Mouse (Mus musculus): ENCODE data around the gene Epsti1. TPM values are rescaled to one million over a fixed set of nuclear protein-coding genes. Genes with fewer than 3 reads are reported as not detected.

Epsti1 gene
- 0.47 and 1.1 TPM in 2 replicates for polyA plus RNA-seq (2014; fragmentation: Nextera tagmentation; extraction: Ambion mirVana)

- Histone ChIP-seq H3K4me2 (no peak within 1 kb of the TSS), H3K9ac (no peak within 1 kb of the TSS), H3K4me1 (ENCODE audit: insufficient read depth) (no peaks in the 10 kb centered on the region), H3K36me3 (ENCODE audit: insufficient read depth) (no peaks in the 10 kb centered on the region), H3K27me3 (ENCODE audit: insufficient read depth, low read length) (no peaks in the 10 kb centered on the region), H3K4me3 (ENCODE audit: low read depth, low read length) (no peak within 1 kb of the TSS), H3K9me3 (ENCODE audit: low read depth, low read length) (no peaks in the 10 kb centered on the region), H3K27ac (ENCODE audit: low read depth) (no peak within 1 kb of the TSS)
- TF ChIP-seq CTCF (IDR thresholded peaks at IDR 0.05; ENCODE audit: low read depth), result no peak
- 54% methylated on average over 15 of the region's 15 CpGs for WGBS
- DNase-seq (no peak), ATAC-seq (ENCODE audit: insufficient read depth) (no peak)
Measured at GRCm38 (mm10) chr14:77904171-77904762, at the start of gene Epsti1. Gene Epsti1, plus strand, starts transcription at chr14:77904239.

GRCm38 (mm10) chr14:77859894-77860293 lies 44.1 kb upstream of the Epsti1 start:
- TF ChIP-seq CTCF (IDR thresholded peaks at IDR 0.05; ENCODE audit: low read depth), result no peak
- Histone ChIP-seq H3K36me3 (ENCODE audit: insufficient read depth) (no peaks in the 10 kb centered on the region), H3K27ac (ENCODE audit: low read depth) (no peak overlapping the region), H3K9ac (no peak overlapping the region), H3K4me3 (ENCODE audit: low read depth, low read length) (no peak overlapping the region), H3K27me3 (ENCODE audit: insufficient read depth, low read length) (no peaks in the 10 kb centered on the region), H3K9me3 (ENCODE audit: low read depth, low read length) (no peaks in the 10 kb centered on the region), H3K4me1 (ENCODE audit: insufficient read depth) (no peaks in the 10 kb centered on the region), H3K4me2 (no peak overlapping the region)
- ATAC-seq (ENCODE audit: insufficient read depth), result no peak
- 77% methylated on average over 1 of the region's 1 CpGs for WGBS
- DNase-seq, result no peak

GRCm38 (mm10) chr14:77860841-77861560 lies 43.0 kb upstream of the Epsti1 start:
- 28% methylated on average over 5 of the region's 5 CpGs for WGBS
- TF ChIP-seq CTCF (IDR thresholded peaks at IDR 0.05; ENCODE audit: low read depth), result no peak

GRCm38 (mm10) chr14:77864051-77864450 lies 40.0 kb upstream of the Epsti1 start:
- DNase-seq, result peak; percentile 10
- H3K4me3 ChIP-seq (ENCODE audit: low read depth, low read length), result no peak overlapping the region
- no peak for TF ChIP-seq CTCF (IDR thresholded peaks at IDR 0.05; ENCODE audit: low read depth)
- WGBS, result 69% methylated on average over 3 of the region's 3 CpGs
- H3K4me2 ChIP-seq, result no peak overlapping the region
- no peaks in the 10 kb centered on the region for H3K36me3 ChIP-seq (ENCODE audit: insufficient read depth)
- H3K27me3 ChIP-seq (ENCODE audit: insufficient read depth, low read length), result no peaks in the 10 kb centered on the region
- H3K27ac ChIP-seq (ENCODE audit: low read depth), result no peak overlapping the region
- no peaks in the 10 kb centered on the region for H3K9me3 ChIP-seq (ENCODE audit: low read depth, low read length)
- H3K9ac ChIP-seq, result no peak overlapping the region
- no peak for ATAC-seq (ENCODE audit: insufficient read depth)
- no peaks in the 10 kb centered on the region for H3K4me1 ChIP-seq (ENCODE audit: insufficient read depth)

More at GRCm38 (mm10) chr14:77860841-77861560, 43.0 kb upstream of the Epsti1 start:
- no peak overlapping the region for H3K4me2 ChIP-seq
- no peaks in the 10 kb centered on the region for H3K4me1 ChIP-seq (ENCODE audit: insufficient read depth)
- ATAC-seq (ENCODE audit: insufficient read depth) (no peak), DNase-seq (no peak)
- no peaks in the 10 kb centered on the region for H3K36me3 ChIP-seq (ENCODE audit: insufficient read depth)
- H3K9me3 ChIP-seq (ENCODE audit: low read depth, low read length), result no peaks in the 10 kb centered on the region
- no peak overlapping the region for H3K27ac ChIP-seq (ENCODE audit: low read depth)
- no peak overlapping the region for H3K9ac ChIP-seq
- H3K27me3 ChIP-seq (ENCODE audit: insufficient read depth, low read length), result no peaks in the 10 kb centered on the region
- no peak overlapping the region for H3K4me3 ChIP-seq (ENCODE audit: low read depth, low read length)

- no peak for DNase-seq
- H3K4me3 ChIP-seq (ENCODE audit: low read depth, low read length), result no peak overlapping the region
- H3K27ac ChIP-seq (ENCODE audit: low read depth), result no peak overlapping the region
- WGBS, result 75% methylated on average over 6 of the region's 6 CpGs
- ATAC-seq (ENCODE audit: insufficient read depth), result no peak
- no peak overlapping the region for H3K9ac ChIP-seq
- no peaks in the 10 kb centered on the region for H3K36me3 ChIP-seq (ENCODE audit: insufficient read depth)
- H3K27me3 ChIP-seq (ENCODE audit: insufficient read depth, low read length), result no peaks in the 10 kb centered on the region
- no peaks in the 10 kb centered on the region for H3K9me3 ChIP-seq (ENCODE audit: low read depth, low read length)
- no peaks in the 10 kb centered on the region for H3K4me1 ChIP-seq (ENCODE audit: insufficient read depth)
- no peak for TF ChIP-seq CTCF (IDR thresholded peaks at IDR 0.05; ENCODE audit: low read depth)
- H3K4me2 ChIP-seq, result no peak overlapping the region
Measured at GRCm38 (mm10) chr14:77864510-77864909, 39.5 kb upstream of the Epsti1 start.

- Histone ChIP-seq H3K4me1 (ENCODE audit: insufficient read depth) (no peaks in the 10 kb centered on the region), H3K4me2 (no peak overlapping the region), H3K9ac (no peak overlapping the region), H3K4me3 (ENCODE audit: low read depth, low read length) (no peak overlapping the region), H3K36me3 (ENCODE audit: insufficient read depth) (0 out of 2 replicates have a peak, but pooled peaks cover 4% of the 10 kb centered on the region), H3K9me3 (ENCODE audit: low read depth, low read length) (no peaks in the 10 kb centered on the region), H3K27ac (ENCODE audit: low read depth) (no peak overlapping the region), H3K27me3 (ENCODE audit: insufficient read depth, low read length) (no peaks in the 10 kb centered on the region)
- no peak for ATAC-seq (ENCODE audit: insufficient read depth)
- no peak for DNase-seq
- no peak for TF ChIP-seq CTCF (IDR thresholded peaks at IDR 0.05; ENCODE audit: low read depth)
- 86% methylated on average over 5 of the region's 5 CpGs for WGBS
Measured at GRCm38 (mm10) chr14:77867601-77868000, 36.4 kb upstream of the Epsti1 start.

GRCm38 (mm10) chr14:77870926-77871325 lies 33.1 kb upstream of the Epsti1 start:
- Histone ChIP-seq H3K4me3 (ENCODE audit: low read depth, low read length) (no peak overlapping the region), H3K4me2 (no peak overlapping the region), H3K4me1 (ENCODE audit: insufficient read depth) (no peaks in the 10 kb centered on the region), H3K27me3 (ENCODE audit: insufficient read depth, low read length) (no peaks in the 10 kb centered on the region), H3K27ac (ENCODE audit: low read depth) (no peak overlapping the region), H3K9ac (no peak overlapping the region), H3K36me3 (ENCODE audit: insufficient read depth) (0 out of 2 replicates have a peak, but pooled peaks cover 4% of the 10 kb centered on the region), H3K9me3 (ENCODE audit: low read depth, low read length) (no peaks in the 10 kb centered on the region)
- no peak for DNase-seq
- TF ChIP-seq CTCF (IDR thresholded peaks at IDR 0.05; ENCODE audit: low read depth), result no peak
- ATAC-seq (ENCODE audit: insufficient read depth), result no peak
- 74% methylated on average over 3 of the region's 3 CpGs for WGBS

Data from lung, embryonic 14.5 days (tissue).